Mouse (Mus musculus): ENCODE data around the gene Gpr137. TPM values are rescaled to one million over a fixed set of nuclear protein-coding genes. Genes with fewer than 3 reads are reported as not detected.
A peak's percentile ranks its signal among the peaks of the same experiment; 100 is the strongest.

The Gpr137 gene
- polyA plus RNA-seq, 1 experiment = not detected

- Histone ChIP-seq H3K27ac (ENCODE audit: insufficient read depth, low read depth, low read length) (no peak overlapping the region), H3K4me3 (ENCODE audit: insufficient read depth, low read depth, low read length) (no peak overlapping the region), H3K4me1 (ENCODE audit: control insufficient read depth, insufficient read depth, low read length) (peaks cover 10% of the 10 kb centered on the region)
- no peak for TF ChIP-seq CTCF (IDR thresholded peaks at IDR 0.05; ENCODE audit: insufficient read depth, low read depth, low read length)
- no peak for TF ChIP-seq POLR2A (IDR thresholded peaks at IDR 0.05; ENCODE audit: insufficient read depth, low read depth, low read length)
- 90% methylated on average over 5 of the region's 5 CpGs for WGBS
These were observed 7.3 kb upstream of the Gpr137 start for GRCm38 (mm10) chr19:6949532-6949931.

- Histone ChIP-seq H3K4me1 (ENCODE audit: control insufficient read depth, insufficient read depth, low read length) (peaks cover 10% of the 10 kb centered on the region), H3K27ac (ENCODE audit: insufficient read depth, low read depth, low read length) (no peak overlapping the region), H3K4me3 (ENCODE audit: insufficient read depth, low read depth, low read length) (no peak overlapping the region)
- 69% methylated on average over 4 of the region's 4 CpGs for WGBS
- TF ChIP-seq CTCF (IDR thresholded peaks at IDR 0.05; ENCODE audit: insufficient read depth, low read depth, low read length) (no peak), POLR2A (IDR thresholded peaks at IDR 0.05; ENCODE audit: insufficient read depth, low read depth, low read length) (no peak)
These were observed 5.9 kb upstream of the Gpr137 start for GRCm38 (mm10) chr19:6948186-6948585.

GRCm38 (mm10) chr19:6947742-6948141, 5.5 kb upstream of the Gpr137 start:
- Histone ChIP-seq H3K4me1 (ENCODE audit: control insufficient read depth, insufficient read depth, low read length) (peaks cover 10% of the 10 kb centered on the region), H3K27ac (ENCODE audit: insufficient read depth, low read depth, low read length) (no peak overlapping the region), H3K4me3 (ENCODE audit: insufficient read depth, low read depth, low read length) (no peak overlapping the region)
- no peak for TF ChIP-seq POLR2A (IDR thresholded peaks at IDR 0.05; ENCODE audit: insufficient read depth, low read depth, low read length)
- no peak for TF ChIP-seq CTCF (IDR thresholded peaks at IDR 0.05; ENCODE audit: insufficient read depth, low read depth, low read length)
- WGBS = 70% methylated on average over 4 of the region's 4 CpGs

- WGBS = 91% methylated on average over 6 of the region's 6 CpGs
- H3K27ac ChIP-seq (ENCODE audit: insufficient read depth, low read depth, low read length) = no peak overlapping the region
- TF ChIP-seq CTCF (IDR thresholded peaks at IDR 0.05; ENCODE audit: insufficient read depth, low read depth, low read length) = no peak
- TF ChIP-seq POLR2A (IDR thresholded peaks at IDR 0.05; ENCODE audit: insufficient read depth, low read depth, low read length) = no peak
- H3K4me1 ChIP-seq (ENCODE audit: control insufficient read depth, insufficient read depth, low read length) = peaks cover 23% of the 10 kb centered on the region
- H3K4me3 ChIP-seq (ENCODE audit: insufficient read depth, low read depth, low read length) = no peak overlapping the region
These were observed 1.4 kb upstream of the Gpr137 start for GRCm38 (mm10) chr19:6943709-6944108.

GRCm38 (mm10) chr19:6942764-6943163, 484 bp upstream of the Gpr137 start:
- Histone ChIP-seq H3K27ac (ENCODE audit: insufficient read depth, low read depth, low read length) (peak overlapping the region; percentile 29; the same call in 1 of the 2 replicates), H3K4me3 (ENCODE audit: insufficient read depth, low read depth, low read length) (peak overlapping the region; percentile 87), H3K4me1 (ENCODE audit: control insufficient read depth, insufficient read depth, low read length) (peaks cover 27% of the 10 kb centered on the region)
- TF ChIP-seq POLR2A (IDR thresholded peaks at IDR 0.05; ENCODE audit: insufficient read depth, low read depth, low read length) (no peak), CTCF (IDR thresholded peaks at IDR 0.05; ENCODE audit: insufficient read depth, low read depth, low read length) (no peak)
- whole genome bisulfite sequencing = 21% methylated on average over 5 of the region's 5 CpGs

GRCm38 (mm10) chr19:6941372-6942248, 670 bp downstream of the Gpr137 start, which contains the start of gene Bad:
Bad (plus strand) TSS chr19:6941861.
- under 1% methylated on average over 83 of the region's 83 CpGs for WGBS
- H3K27ac ChIP-seq (ENCODE audit: insufficient read depth, low read depth, low read length) = peak within 1 kb of the TSS; percentile 63
- H3K4me1 ChIP-seq (ENCODE audit: control insufficient read depth, insufficient read depth, low read length) = peaks cover 28% of the 10 kb centered on the region
- H3K4me3 ChIP-seq (ENCODE audit: insufficient read depth, low read depth, low read length) = peak within 1 kb of the TSS; percentile 87
- TF ChIP-seq CTCF (IDR thresholded peaks at IDR 0.05; ENCODE audit: insufficient read depth, low read depth, low read length) = no peak
- TF ChIP-seq POLR2A (IDR thresholded peaks at IDR 0.05; ENCODE audit: insufficient read depth, low read depth, low read length) = peak; percentile 50

GRCm38 (mm10) chr19:6940396-6941351, 1.6 kb downstream of the Gpr137 start:
- Histone ChIP-seq H3K4me1 (ENCODE audit: control insufficient read depth, insufficient read depth, low read length) (peaks cover 28% of the 10 kb centered on the region), H3K27ac (ENCODE audit: insufficient read depth, low read depth, low read length) (no peak overlapping the region; the same call in 1 of the 2 replicates), H3K4me3 (ENCODE audit: insufficient read depth, low read depth, low read length) (peak overlapping the region; percentile 87)
- no peak for TF ChIP-seq POLR2A (IDR thresholded peaks at IDR 0.05; ENCODE audit: insufficient read depth, low read depth, low read length)
- TF ChIP-seq CTCF (IDR thresholded peaks at IDR 0.05; ENCODE audit: insufficient read depth, low read depth, low read length) = no peak
- WGBS = 16% methylated on average over 29 of the region's 29 CpGs

GRCm38 (mm10) chr19:6939106-6940002, 2.9 kb downstream of the Gpr137 start:
- 86% methylated on average over 20 of the region's 20 CpGs for WGBS
- Histone ChIP-seq H3K4me1 (ENCODE audit: control insufficient read depth, insufficient read depth, low read length) (peaks cover 29% of the 10 kb centered on the region), H3K4me3 (ENCODE audit: insufficient read depth, low read depth, low read length) (peak overlapping the region; percentile 0; the same call in 1 of the 2 replicates), H3K27ac (ENCODE audit: insufficient read depth, low read depth, low read length) (no peak overlapping the region)
- 0 out of 2 replicates have a peak, but pooled peaks have one; percentile 14 for TF ChIP-seq POLR2A (IDR thresholded peaks at IDR 0.05; ENCODE audit: insufficient read depth, low read depth, low read length)
- no peak for TF ChIP-seq CTCF (IDR thresholded peaks at IDR 0.05; ENCODE audit: insufficient read depth, low read depth, low read length)

All from olfactory bulb, adult 2 months (tissue).